Mouse (Mus musculus) gastrocnemius, adult 18-20 months (tissue): ENCODE data around the gene Pitpnm1. TPM values are rescaled to one million over a fixed set of nuclear protein-coding genes. Genes with fewer than 3 reads are reported as not detected.
"Not testable (repeated sequence)": the region's sequence is repeated elsewhere in the genome, so short reads cannot be mapped to it uniquely, and the experiment has no call there.

Source experiments
- DNase-seq: peaks from one replicate; pipeline ENCODE4 v3.0.0; 2021; ENCODE audit warnings: low spot score
- total RNA-seq, 2 experiments: library from RNA; stranded (reverse); gene quantifications; 2 replicates each; pipeline ENCODE4 v1.2.3; 2021

The Pitpnm1 gene
- total RNA-seq, 2 experiments from 2014 or later: 2.0 to 3.7 TPM

DNA sequence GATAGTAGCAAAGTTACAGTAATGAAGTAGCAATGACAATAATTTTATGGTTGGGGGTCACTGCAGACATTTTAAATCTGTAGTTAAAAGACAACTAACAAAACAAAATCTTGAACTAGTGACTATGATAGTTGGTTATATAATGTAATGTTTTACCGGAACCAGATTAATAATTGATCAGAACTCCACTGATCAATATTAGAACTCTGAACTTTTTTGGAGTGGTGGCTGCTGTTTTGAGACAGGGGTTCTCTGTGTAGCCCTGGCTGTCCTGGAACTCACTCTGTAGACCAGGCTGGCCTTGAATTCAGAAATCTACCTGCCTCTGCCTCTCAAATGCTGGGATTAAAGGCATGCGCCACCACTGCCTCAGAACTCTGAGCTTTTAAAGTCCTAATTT lies 31.6 kb upstream of the Pitpnm1 start:
- not testable (repeated sequence) for DNase-seq

DNA sequence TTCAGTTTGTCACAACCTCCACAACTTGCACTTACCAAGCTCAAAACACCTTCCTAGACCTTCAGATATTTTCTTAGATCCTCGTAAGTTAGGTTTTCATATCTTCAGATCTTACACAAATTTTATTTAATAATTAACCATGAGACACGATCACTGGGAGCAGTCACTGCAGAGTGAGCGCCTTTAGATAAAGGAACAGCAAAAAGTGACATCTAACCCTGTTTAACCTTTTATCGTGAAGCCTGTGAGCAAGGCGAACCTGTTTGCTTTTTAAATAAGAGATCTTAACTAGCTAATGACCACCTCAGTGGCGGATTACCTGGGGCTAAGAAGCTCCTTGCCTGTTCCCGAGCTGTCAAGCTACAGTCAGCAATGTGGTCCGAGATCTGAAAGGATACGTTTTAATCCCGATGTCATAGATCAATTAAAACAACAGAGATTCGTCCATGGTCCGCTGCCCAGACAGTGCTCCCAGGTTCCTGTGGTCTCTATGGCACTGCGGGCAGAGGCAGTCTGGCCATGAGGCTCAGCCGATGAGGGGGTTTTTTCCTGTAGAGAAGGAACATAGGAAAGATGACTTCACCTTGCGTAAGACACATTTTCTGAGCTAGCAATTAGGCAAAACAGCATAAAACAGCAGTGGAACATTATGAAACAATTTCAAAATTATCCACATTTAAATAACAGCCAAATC lies 30.9 kb upstream of the Pitpnm1 start:
- no peak for DNase-seq

DNA sequence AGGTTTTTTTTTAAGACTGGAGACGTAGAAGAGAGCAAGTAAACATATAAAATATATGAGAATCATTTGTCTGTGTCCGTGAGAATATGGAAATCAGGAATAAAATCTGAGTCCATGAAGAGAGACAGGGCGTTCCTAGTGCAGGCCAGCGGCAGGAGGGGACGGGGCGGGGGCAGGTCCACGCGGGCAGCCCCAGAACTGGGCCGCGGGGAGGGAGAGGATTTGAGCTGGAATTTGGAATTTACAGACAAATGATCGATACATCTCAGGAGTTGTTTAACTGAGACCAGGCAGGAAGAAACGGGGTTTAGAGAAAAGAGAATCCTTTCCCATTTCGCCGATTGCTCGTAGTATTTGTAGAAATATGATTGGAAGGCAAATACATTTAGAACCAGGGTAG lies 29.5 kb upstream of the Pitpnm1 start:
- no peak for DNase-seq

DNA sequence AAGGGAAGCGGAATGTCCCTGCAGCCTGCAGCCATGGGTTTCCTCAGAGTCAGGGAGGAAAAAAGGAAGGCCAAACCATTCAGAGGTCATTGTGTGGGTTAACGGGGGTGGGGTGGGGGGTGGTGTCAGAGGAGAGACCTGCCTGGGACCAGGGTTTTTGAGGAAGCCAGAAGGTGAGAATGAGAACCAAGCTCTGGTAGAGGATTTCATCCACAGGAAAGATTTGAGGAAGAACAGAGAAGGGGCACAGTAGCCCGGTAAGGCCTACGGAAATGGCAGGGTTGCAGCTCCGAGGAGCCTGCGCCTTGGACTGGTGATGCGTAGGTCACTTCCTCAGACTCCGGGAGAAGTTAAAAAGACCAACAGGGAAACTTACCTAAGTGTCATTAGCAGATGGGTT lies 29.0 kb upstream of the Pitpnm1 start:
- no peak for DNase-seq

- DNase-seq: no peak
Measured at GRCm38 (mm10) chr19:4071406-4071805, 28.4 kb upstream of the Pitpnm1 start.

DNA sequence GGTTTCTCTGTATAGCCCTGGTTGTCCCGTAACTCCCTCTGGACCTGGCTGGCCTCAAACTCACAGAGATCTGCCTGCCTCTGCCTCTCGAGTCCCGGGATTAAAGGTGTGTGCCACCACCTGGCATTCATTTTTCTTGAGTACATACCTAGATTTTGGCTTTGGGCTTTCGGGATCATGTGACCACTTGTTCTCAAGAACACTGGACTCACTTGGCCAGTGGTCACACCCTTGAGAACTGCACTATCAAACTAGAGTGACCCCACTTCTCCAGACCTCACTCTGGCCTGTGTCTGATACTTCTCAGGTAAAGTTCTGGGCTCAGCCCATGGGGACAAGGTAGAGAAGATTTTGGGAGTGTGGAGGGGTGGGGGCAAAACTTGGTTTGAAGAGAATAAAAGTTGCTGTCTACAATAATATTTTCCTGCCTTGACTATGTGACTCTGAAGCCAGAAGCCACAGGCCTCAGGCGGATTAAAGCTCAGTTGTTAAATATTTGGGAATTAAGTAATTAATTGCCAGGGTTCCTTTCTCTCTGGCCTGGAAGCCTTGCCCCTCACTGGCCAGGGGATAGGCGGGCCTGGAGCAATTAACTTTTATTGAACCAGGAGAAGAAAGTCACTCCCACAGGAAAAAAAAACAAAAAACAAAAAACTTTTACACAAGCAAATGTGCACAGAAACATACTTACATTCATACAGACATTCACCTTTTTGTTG lies 26.9 kb upstream of the Pitpnm1 start:
- no peak for DNase-seq

DNA sequence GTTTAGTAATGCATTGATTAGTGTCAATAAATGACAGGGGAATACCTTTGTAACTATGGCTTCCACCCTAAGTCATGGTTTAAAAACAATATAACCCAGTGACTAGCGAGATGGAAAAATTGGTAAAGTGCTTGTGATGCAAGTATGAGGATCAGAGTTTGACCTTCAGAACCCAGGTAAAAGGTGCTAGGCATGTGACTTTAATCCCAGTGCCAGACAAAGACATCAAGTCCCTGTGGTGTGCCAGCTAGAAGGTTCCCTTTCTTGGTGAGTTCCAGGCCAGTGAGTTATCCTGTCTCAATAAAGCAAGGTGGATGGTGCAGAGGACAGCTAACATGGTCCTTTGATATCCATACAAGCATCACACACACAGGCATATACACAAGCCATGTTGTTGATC lies 24.3 kb upstream of the Pitpnm1 start:
- no peak for DNase-seq

- no peak for DNase-seq
Measured at GRCm38 (mm10) chr19:4079594-4079993, 20.2 kb upstream of the Pitpnm1 start.

- DNase-seq: no peak
Measured at GRCm38 (mm10) chr19:4080511-4081009, 19.2 kb upstream of the Pitpnm1 start.

DNA sequence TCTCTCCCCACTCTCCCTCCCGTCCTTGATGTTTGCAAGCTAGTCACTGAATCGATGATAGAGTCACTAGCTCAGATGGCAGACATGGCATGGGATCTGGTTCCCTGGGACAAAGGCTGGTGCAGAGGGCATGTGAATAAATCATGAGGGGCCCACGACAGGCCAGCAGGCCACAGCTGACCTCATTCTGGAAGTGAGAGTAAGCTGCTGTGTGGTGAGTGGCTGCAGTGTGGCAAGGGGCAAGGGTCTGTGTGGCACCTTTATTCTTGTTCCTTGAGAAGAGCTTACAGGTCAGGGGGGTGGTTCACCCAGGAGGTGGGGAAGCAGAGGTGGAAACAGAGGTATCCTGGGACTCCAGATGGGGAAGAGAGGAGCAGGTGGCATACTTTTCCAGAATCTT lies 18.4 kb upstream of the Pitpnm1 start, which contains the start of gene Cabp2:
Gene Cabp2, plus strand, starts transcription at position 185 of the 400 bp plus-strand sequence.
- DNase-seq: no peak

DNA sequence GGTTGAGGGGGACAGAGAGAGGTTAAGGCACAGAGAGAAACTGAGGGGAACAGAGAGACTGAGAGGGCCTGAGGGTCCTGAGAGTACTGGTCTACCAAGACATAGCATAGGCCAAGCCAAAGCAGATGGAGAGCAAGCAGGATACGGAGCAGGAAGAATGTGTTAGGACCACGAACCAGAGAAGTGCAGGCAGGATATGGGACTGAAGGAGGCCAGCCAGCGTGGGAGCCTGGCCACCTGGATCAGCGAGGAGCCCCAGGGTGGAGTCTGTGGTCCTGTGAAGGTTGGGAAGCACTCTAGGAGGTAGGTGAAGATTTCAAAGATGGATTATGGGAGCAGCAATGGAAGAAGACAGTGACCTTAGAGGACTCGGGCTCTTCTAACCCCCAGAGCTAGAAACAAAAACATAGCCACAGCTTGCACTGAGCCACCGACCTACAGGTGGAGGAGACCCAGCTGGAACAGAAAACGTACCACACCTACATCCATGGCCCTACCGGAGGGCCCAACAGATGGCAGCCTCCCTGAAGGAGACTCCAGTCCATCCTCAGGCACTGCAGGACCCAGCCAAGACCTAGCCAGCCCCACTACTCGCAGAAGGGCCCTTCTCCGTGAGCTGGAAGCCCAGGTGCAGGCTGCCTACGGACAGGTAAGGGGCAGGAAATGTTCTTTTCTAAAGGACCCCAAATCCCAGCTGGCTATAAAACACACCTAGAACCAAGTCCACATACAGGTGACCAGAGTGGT lies 17.4 kb upstream of the Pitpnm1 start:
- DNase-seq: no peak

GRCm38 (mm10) chr19:4083316-4083715 lies 16.5 kb upstream of the Pitpnm1 start:
- no peak for DNase-seq

GRCm38 (mm10) chr19:4083826-4084225 lies 16.0 kb upstream of the Pitpnm1 start:
- no peak for DNase-seq

DNA sequence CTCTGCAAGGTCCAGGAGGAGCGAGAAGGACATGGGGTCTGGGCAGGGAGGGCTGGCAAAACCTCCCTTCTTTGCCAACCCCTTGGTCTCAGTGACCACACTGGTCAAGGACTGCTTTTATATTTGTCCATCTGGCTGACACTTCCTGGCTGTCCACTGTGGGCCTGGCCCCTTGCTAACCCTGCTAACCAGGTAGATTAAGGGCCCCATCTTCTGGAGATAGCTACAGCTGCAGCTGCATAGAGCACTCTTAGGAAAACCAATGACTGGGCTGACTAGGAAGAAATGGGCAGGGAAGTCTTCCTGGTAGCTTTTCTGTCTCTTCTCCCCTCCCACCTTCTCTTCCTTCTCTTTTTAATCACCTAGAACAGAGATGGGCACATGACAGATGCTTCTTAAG lies 14.8 kb upstream of the Pitpnm1 start:
- DNase-seq: no peak

DNA sequence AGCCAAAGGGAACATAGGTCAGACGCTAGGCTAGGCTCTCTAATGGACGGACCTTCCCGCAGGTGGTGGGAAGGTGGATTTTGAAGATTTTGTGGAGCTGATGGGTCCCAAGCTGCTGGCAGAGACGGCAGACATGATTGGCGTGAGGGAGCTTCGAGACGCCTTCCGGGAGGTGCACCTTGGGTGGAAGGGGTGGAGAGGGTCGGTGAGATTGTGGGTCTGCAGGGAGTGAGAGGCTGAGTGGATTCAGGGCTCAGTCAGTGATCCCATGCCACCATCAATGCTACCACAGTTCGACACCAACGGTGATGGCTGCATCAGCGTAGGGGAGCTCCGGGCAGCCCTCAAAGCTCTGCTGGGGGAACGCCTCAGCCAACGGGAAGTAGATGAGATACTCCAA lies 13.6 kb upstream of the Pitpnm1 start:
- DNase-seq: no peak

DNA sequence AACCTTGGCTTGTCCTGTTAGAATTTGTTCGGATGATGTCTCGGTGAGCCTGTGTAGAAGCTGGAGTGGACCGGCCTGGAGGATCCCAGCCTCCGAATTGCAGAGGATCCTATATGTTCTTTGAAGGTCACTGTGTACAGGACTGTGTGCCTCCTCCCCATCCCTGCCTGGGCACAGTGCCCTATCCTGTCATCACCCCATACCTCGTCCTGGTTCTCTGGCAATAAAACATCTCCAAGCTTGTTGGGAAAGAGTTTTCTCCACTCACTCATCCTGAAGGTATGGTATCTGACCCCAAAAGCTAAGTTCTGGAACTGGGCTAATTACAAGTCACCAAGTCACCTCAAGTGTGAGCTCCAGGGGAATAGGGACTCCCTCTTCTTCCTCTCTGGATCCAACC lies 12.7 kb upstream of the Pitpnm1 start:
- no peak for DNase-seq

- no peak for DNase-seq
Measured at GRCm38 (mm10) chr19:4088146-4088545, 11.7 kb upstream of the Pitpnm1 start.

- no peak for DNase-seq
Measured at GRCm38 (mm10) chr19:4089128-4089527, 10.7 kb upstream of the Pitpnm1 start.

DNA sequence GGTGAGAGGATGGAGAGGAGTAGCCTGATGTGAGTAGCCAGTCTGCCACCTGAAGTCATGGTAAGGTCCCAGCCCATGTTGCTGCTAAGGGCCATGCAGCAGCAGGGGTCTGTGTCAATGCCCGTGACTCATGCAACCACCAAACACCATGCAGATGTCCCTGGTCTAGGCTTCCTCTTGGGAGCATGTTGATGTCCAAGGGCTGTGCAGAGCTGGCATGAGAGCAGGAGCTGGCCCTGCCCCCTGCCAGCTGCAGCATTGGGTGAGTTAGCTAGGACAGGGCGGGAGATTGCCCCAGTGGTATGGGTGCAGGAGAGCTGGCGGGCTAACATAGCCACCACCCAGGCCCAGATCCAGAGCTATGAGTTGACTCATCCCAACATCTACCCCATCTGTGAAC lies 9.4 kb upstream of the Pitpnm1 start:
- no peak for DNase-seq

DNA sequence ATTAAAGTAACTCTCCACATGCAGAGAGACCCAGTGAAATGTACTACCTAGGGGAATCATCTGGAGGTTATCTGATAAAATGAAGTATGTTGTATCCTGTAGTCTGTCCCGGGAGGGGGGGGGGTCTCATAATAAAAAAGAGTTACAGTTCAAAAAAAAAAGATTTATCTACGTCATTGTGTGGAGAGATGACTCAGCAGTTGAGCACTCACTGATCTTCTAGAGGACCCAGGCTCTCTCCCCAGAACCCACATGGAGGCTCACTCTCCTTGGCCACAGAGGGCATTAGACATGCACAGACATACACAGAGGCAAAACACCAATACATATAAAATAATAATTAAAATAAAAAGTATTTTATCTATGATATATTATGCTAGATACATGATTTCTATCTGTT lies 8.4 kb upstream of the Pitpnm1 start:
- no peak for DNase-seq

GRCm38 (mm10) chr19:4092750-4093149 lies 7.0 kb upstream of the Pitpnm1 start:
- DNase-seq: no peak

GRCm38 (mm10) chr19:4093772-4094171 lies 6.0 kb upstream of the Pitpnm1 start:
- no peak for DNase-seq
